ENCODE assay signal across 8 mouse cellular contexts in genomic region chr6:119848696-119849347, GRCm38 (mm10). TPM values are rescaled to one million over a fixed set of nuclear protein-coding genes. Genes with fewer than 3 reads are reported as not detected.
A peak's percentile ranks its signal among the peaks of the same experiment; 100 is the strongest.
DNase-seq lines count a peak whose midpoint lies in the region; ATAC-seq lines count a peak whose summit lies in the region.

No protein-coding gene starts in this region.

- H3K9me3 ChIP-seq in heart, embryonic 13.5 days = no peaks in the 10 kb centered on the region
- H3K9me3 ChIP-seq in hindbrain, embryonic 10.5 days = no peaks in the 10 kb centered on the region
- no peaks in the 10 kb centered on the region for H3K9me3 ChIP-seq in midbrain, embryonic 10.5 days (replicated peaks)

- peak overlapping the region; percentile 96 for H3K27ac ChIP-seq in heart, embryonic 13.5 days (replicated peaks)
- H3K27ac ChIP-seq in hindbrain, embryonic 10.5 days = peak overlapping the region; percentile 98
- H3K27ac ChIP-seq in midbrain, embryonic 10.5 days (replicated peaks) = peak overlapping the region; percentile 98

- H3K27me3 ChIP-seq in heart, embryonic 13.5 days (replicated peaks) = no peaks in the 10 kb centered on the region
- no peaks in the 10 kb centered on the region for H3K27me3 ChIP-seq in hindbrain, embryonic 10.5 days (ENCODE audit: insufficient read depth, poor library complexity, severe bottlenecking)
- no peaks in the 10 kb centered on the region for H3K27me3 ChIP-seq in midbrain, embryonic 10.5 days (ENCODE audit: low read depth, poor library complexity, severe bottlenecking)

- DNase-seq in heart, adult 18-20 months = no peak
- DNase-seq in MEL-GATA-1-ER (ENCODE audit: extremely low read depth, low read depth) = peak; percentile 13
- no peak for DNase-seq in hindbrain, embryonic 10.5 days (ENCODE audit: low spot score)
- no peak for DNase-seq in midbrain, embryonic 10.5 days (ENCODE audit: low spot score)
- no peak for DNase-seq in ovary, postnatal 36 days (ENCODE audit: low spot score)
- no peak for DNase-seq in thymus, postnatal 25 days
- DNase-seq in gastrocnemius, adult 18-20 months (ENCODE audit: low spot score) = no peak

- H3K4me1 ChIP-seq in heart, embryonic 13.5 days = peaks cover 26% of the 10 kb centered on the region
- peaks cover 28% of the 10 kb centered on the region for H3K4me1 ChIP-seq in hindbrain, embryonic 10.5 days (replicated peaks)
- H3K4me1 ChIP-seq in midbrain, embryonic 10.5 days = peaks cover 27% of the 10 kb centered on the region

- H3K4me2 ChIP-seq in heart, embryonic 13.5 days = peak overlapping the region; percentile 87

- ATAC-seq in heart, embryonic 13.5 days (ENCODE audit: extremely low read depth, insufficient number of reproducible peaks, low FRiP score, low TSS enrichment) = no peak

- H3K9ac ChIP-seq in heart, embryonic 13.5 days = peak overlapping the region; percentile 96

- peak overlapping the region; percentile 96 for H3K4me3 ChIP-seq in heart, embryonic 13.5 days
- peak overlapping the region; percentile 93 for H3K4me3 ChIP-seq in hindbrain, embryonic 10.5 days
- H3K4me3 ChIP-seq in midbrain, embryonic 10.5 days = peak overlapping the region; percentile 95

- H3K36me3 ChIP-seq in heart, embryonic 13.5 days = no peaks in the 10 kb centered on the region
- H3K36me3 ChIP-seq in hindbrain, embryonic 10.5 days = no peaks in the 10 kb centered on the region
- H3K36me3 ChIP-seq in midbrain, embryonic 10.5 days = no peaks in the 10 kb centered on the region

- WGBS in heart, embryonic 13.5 days = 11% methylated on average over 13 of the region's 13 CpGs
- 27% methylated on average over 13 of the region's 13 CpGs for WGBS in hindbrain, embryonic 10.5 days
- WGBS in midbrain, embryonic 10.5 days = 21% methylated on average over 13 of the region's 13 CpGs

RNA-seq across cellular contexts. Expression of gene Erc1, which starts 0.9 kb away (rescaled TPM):
- polyA plus RNA-seq in heart, embryonic 13.5 days (2015; fragmentation: Nextera tagmentation; extraction: Ambion mirVana) = 11.9 and 13.7 TPM in 2 replicates
- 10 to 100 TPM; 36.0 to 38.4 TPM for total RNA-seq in heart, adult 18-20 months (2021)
- 22.9 and 26.0 TPM in 2 replicates for polyA plus RNA-seq in hindbrain, embryonic 10.5 days (2016; fragmentation: Nextera tagmentation; extraction: Ambion mirVana)
- polyA plus RNA-seq in midbrain, embryonic 10.5 days (2016; fragmentation: Nextera tagmentation; extraction: Ambion mirVana) = 21.3 and 22.3 TPM in 2 replicates
- total RNA-seq in gastrocnemius, adult 18-20 months (2021) = 10 to 100 TPM; 26.1 to 31.7 TPM

RNA-seq across cellular contexts. Expression of gene Rad52, which starts 53.7 kb away (rescaled TPM):
- 14.1 and 15.5 TPM in 2 replicates for polyA plus RNA-seq in heart, embryonic 13.5 days (2015; fragmentation: Nextera tagmentation; extraction: Ambion mirVana)
- 1 to 10 TPM; 8.7 to 9.4 TPM for total RNA-seq in heart, adult 18-20 months (2021)
- 18.7 and 21.2 TPM in 2 replicates for polyA plus RNA-seq in hindbrain, embryonic 10.5 days (2016; fragmentation: Nextera tagmentation; extraction: Ambion mirVana)
- polyA plus RNA-seq in midbrain, embryonic 10.5 days (2016; fragmentation: Nextera tagmentation; extraction: Ambion mirVana) = 23.4 and 25.4 TPM in 2 replicates
- total RNA-seq in gastrocnemius, adult 18-20 months (2021) = 10 to 100 TPM; 12.4 to 14.7 TPM
